Mouse (Mus musculus) retina, adult 2 months (tissue): ENCODE measurements around the gene Fam92b.

Experiments
- DNase-seq: peaks from one replicate; pipeline ENCODE4 v3.0.0-alpha.2; 2012; ENCODE audit warnings: low read depth, low spot score

The Fam92b gene

DNA sequence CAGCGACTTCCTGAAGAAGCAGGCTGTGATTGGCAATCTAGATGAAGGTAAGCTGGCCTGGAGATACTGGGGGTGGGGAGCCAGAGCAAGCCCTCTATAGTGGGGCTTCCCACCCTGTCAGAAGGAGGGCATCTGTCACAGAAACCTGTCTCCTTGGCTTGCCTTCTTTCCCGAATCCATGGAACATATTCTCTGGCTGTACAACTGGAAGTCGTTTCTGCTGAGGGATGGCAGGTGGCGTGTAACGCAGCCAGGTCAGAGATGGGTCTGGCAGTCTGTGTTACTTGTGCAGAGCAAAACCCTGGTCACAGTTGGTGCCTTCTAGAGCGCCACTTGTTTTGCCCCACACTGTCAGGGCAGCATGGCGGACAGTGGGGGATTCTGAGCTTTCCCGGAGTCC is 16.9 kb downstream of the Fam92b start:
- DNase-seq: no peak

DNA sequence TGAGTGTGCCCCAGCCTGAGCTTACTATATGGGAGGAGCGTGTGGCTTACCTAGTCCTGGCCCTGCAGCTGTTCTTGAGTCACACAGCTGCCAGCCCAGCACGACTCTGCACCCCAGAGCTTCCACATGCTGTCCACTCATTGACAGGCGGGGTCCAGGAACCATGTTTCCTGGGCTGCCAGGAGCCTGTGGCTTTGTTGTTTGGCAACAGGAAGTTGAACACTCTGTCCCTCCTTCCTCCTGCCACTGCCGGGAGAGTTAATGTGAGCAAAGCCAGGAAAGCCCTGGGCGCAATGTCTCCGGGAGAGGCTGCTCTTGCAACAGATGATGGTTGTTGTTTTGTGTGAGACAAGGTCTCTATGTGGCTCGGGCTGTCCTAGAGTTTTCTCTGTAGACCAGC is 24.6 kb downstream of the Fam92b start:
- no peak for DNase-seq

DNA sequence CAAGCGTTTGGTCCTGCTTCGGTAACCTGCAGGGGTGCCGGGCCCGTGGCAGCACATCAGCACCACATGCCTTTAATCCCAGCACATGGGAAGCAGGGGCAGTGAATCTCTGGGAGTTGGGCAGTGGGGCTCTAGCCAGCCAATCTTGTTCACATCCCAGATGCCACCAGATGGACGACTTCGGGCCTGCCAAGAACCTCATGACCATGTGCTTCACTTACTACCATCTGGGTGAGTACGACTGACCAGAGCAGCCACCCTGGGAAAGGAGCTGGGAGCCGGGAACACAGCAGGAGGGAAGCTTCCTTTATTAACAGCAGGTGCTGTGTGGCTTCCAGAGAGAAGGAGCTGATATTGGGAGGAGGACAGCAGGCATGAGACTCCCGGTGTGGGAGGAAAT is 26.1 kb downstream of the Fam92b start:
- DNase-seq: no peak

DNA sequence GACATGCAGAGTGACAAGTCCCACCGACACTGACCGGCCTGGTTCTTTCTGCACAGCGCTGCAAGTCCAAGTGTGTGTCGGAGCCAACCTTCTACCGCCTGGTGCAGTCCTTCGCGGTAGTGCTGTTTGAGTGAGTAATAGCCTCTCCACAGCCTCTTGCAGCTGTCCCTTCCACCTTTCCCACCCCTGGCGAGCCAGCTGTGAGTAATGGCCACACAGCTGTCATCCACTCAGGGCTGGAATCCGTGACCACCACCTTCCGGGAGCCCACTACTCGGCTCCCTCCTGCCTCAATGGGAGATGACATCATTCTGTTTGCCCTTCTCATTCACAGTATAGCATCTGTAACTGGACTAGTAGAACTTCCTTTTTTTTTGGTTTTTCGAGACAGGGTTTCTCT is 27.2 kb downstream of the Fam92b start:
- DNase-seq: no peak

DNA sequence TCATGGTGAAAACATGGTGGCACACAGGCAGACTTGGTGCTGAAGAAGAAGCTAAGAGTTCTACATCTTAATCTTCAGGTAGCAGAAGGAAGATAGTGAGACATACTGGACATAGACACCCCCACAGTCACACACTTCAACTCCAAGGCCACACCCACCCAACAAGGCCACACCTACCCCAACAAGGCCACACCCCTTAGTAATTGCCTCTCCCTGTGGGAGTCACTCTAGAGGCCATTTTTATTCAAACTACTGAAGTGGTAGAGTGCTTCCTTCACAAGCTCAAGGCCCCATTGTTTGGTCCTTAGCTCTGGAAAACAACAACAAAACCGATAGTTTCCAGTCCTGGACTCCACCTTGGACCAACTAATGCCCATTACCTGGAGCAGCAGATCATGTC is 31.2 kb downstream of the Fam92b start:
- DNase-seq: no peak

DNA sequence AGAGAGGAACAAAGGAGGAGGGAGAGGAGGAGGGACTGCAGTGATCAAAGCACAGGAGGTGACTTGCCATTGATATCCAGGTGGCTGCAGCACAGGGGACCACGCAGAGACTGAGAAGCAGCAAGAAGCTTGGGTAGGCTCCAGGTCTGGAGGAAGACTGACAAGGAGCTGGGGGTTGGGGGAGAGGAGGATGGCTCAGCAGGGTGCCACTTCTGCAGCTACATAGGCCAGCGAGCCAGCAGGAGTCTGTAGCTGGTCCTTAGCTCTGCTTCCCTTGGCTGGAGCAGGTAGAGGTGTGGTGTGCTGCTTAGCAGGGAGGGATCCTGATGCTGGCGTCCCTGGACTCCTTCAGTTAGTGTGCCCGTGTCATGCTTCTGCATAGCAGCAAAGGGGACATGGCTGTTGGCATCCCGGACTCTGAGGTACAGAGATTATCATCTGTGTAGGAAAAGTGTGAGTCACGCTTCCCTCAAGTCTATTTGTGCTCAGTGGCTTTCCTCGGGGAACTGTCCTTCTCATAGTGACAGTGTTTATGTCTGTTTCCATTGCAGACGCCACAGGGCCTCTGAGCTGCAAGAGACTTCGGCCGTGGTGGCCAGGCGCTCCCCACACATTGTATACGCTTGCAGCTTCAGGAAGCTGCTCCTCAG is 32.5 kb downstream of the Fam92b start:
- DNase-seq: no peak

DNA sequence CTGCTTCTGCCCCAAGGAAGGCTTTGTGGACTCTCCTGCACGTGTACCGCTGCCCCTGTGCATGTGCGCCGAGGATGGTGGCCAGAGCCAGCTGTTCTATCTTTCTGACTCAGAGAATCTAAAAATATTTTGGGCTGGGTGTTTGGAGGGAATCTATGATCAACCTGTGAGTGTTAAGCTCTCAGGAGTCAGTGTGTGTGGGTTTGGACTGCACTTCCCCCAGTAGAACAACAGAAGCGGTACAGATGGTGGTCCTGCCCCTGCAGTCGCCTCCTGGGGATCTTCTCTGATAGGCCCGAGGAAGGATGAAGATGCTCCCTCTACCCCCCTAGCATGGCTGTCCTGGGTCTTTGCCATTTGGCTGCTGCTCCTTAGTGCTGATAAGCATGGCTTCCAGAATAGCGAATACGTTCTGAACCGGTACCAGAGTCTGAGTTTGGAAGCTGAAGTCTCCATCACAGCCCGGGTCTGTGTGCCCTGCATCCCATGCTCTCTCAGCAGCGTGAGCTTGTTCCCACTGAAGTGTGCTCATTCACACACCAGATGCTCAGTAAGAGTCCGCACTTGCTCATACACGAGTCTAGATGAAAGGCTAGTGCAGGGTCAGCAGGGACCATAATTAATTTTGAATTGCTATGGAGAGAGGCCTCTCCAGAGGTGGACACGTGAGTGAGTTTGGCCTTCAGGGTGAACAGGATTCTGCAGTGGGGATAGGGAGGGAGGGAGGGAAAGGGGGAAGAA is 33.2 kb downstream of the Fam92b start:
- no peak for DNase-seq

DNA sequence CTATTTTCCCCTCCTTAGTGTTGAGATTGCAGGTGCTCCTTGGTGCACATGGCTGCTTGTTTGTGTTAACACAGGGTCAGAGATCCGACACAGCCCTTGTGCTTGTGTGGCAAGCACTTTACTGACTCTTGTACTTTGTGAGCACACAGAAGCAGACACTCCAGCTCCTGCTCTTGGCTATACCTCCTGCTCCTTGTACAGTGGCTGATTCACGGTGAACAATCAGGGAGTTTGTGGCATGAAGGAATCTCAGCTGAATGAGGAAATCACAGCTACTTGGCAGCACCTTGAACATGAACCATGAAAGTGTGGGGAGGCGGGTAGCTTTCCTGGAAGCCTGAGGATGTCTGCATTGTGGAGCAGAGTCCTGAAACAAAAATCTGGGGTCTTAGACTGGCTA is 36.5 kb downstream of the Fam92b start:
- no peak for DNase-seq

DNA sequence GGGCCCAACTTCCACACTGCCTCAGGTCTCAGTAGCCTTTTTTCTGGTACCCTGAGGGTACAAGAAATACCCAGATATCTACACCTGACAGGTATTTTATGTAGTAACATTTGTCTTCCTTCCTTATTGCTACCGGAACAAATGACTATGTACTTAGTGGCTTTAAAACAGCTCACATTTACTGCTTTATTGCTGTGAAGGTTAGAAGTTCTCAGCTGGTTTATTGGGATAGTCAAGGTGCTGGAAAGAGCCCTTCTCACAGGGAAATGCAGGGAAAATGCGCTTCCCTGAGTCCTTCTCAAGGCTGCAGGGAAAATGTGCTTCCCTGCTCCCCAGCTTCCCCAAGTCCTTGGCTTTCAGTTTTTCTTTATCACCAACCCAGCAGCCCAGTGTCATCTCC is 38.3 kb downstream of the Fam92b start:
- DNase-seq: no peak

DNA sequence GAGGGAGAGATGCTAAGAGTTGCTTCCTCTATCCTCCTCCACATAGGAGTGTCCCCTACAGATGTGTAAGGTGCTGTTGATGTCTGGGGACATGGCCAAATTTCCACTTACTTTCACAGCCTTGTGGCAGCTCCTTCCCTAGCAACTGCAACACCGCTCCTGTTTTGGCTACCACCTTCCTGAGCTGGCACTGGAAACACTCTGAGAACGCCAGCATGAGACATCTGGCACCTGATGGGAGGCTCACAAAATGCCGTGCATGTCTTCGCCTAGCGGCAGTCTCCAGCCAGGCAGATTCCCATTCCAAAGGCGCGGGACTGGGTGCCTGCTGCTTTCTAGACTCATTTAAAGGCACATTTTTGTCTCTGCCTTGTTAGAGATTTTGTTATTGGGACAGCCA is 40.6 kb downstream of the Fam92b start:
- no peak for DNase-seq

DNA sequence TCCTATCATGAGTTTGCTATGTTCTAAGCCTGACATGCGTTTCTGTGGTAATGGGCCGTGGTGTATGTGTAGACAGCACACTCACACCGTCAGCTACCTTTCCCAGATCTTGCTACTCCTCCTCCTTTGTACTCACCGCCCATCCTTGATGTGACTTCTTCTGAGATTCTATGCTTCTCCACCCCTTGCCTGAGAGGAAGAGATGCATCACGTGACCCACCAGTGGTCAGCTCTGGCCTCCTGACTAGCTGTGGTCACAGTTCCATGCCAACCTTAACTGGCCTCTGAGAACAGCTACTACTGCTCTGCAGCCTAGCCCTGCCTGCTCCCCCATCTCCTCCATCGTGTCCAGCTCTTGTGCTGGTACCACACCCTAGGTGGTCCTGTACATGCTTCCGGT is 41.6 kb downstream of the Fam92b start:
- no peak for DNase-seq

DNA sequence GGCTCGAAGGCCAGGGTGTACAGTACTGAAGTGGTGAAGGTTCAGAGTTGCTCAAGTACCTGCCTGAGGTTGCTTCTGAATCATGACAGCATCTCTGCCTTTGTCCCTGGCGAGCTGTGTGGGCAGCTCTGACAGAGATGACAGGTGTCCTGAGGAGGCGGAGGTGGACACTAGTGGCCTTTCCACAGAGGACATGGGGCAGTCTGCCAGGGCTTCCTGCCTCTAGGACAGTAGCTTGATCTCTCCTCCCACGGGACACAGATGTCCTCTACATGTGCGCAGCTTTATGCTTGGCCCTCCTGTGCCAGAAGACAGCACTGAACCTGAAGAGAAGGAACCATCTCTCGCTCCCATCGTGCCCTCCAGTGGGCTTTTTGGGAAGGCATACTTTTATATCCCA is 44.1 kb downstream of the Fam92b start:
- no peak for DNase-seq

DNA sequence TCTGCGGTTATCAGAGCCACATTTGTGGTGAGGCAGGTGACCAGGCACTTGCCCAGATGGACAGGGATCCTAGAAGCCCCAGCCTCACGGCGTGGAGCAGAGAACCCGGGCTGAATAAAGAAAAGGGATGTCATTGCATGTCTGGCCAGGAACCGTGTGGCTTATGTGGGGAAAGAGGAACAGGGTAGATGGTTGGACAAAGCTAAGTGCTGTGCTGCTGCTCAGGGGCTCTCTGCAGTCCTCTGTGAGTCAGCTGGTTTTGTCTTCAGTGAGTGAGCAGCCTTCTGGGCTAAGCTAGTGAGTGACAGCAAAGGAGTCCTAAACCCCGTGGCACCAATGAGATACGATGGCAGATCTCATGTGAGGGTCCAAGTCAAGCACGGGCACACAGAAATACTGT is 46.1 kb downstream of the Fam92b start:
- no peak for DNase-seq

DNA sequence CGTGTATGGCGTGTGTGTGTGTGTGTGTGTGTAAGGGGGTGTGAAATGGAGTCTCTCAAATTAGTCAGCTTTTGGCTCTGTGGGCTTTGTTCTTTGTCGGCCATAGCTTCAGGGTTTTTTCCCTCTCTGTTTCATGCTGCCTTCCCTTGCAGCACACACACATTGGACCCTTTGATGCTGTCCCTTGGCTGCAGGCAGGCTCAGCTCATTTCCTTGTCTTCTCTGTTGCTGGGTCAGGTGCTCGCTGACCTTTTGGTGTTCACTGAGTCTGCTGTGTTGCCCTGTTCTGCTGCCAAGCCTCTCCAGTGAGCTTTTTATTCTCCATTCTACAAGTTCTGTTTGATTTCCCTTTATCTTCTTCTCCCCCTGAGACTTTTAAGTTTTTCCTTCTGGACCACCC is 47.7 kb downstream of the Fam92b start:
- no peak for DNase-seq

DNA sequence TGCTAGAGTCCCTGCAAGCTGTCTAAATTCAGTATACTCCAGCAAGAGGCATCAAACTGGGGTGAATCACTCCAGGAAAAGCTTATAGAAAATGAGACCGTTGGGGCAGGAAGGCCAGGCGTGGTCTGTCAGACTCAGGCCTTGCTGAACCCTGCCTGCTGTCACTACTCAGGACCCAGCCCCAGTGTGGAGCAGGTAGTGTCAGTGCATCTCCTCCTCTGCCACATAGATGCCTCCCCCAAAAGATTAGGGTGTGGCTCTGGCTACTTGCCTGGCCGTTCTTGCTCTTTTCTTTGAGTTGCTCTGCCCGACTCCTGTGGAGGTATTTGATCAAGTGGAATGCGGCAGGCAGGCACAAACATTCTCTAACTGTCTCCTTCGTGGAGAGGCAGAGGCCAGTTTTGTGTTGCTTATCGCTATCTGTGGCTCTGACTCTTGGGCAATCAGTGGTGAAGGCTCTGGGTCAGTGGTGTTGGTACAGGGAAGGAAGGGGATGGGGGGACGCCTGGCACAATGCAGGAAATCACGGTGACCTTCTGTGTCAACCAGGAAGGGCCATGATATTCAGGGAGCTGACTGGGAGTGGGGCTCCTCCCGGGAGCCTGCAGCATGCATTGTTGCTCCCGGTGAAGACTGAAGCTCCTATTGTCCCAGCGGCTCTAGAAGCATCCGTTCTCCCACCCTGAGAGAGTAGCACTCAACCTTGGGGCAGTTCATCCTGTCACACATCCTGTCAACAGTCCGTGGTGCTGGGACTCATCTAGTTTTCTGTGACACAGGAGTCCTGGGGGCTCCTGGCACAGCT is 50.7 kb downstream of the Fam92b start:
- no peak for DNase-seq

DNA sequence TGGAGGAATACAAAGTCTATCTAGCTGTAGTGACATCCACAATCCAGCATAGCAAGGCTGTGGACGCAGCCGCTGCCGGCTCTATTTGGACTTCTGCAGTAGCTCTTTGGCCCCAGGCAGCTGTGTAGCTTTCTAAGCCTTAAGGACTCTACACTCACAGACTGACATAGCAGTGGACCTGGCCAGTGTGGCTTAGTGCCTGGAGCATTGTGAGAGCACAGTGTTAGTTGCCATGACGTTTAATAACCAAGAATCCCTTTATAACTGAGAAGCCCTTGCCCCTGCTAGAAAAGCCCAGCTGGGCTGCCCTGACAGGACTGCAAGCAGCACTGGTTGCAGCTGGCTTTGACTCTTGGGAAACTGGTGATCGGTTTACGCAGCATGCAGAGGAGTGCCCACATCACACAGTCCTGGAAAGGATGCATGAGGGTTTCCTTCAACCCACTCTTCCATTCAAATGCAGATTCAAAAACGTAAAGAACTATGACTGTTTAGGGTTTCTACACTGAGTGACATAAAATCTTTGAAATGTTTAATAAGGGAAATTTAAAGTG is 52.4 kb downstream of the Fam92b start:
- DNase-seq: no peak

DNA sequence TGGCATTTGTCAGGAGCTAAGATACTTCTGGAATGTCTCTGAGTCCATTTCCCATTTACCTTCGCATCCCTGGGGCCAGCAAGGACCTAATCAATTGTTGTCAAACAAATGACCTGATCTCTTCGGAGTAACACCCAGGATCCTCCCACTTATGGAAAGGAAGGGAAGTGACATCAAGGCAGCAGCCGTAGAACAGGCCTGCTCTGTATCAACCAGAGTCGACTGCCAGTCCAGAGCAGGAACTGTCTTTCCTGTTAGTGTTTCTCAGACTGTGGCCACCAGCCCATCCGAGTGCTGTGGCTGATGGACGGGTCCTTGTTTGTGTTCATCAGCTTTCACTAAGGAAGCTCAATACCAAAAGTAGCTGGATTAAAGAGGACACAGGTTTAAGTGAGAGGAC is 53.0 kb downstream of the Fam92b start:
- no peak for DNase-seq

DNA sequence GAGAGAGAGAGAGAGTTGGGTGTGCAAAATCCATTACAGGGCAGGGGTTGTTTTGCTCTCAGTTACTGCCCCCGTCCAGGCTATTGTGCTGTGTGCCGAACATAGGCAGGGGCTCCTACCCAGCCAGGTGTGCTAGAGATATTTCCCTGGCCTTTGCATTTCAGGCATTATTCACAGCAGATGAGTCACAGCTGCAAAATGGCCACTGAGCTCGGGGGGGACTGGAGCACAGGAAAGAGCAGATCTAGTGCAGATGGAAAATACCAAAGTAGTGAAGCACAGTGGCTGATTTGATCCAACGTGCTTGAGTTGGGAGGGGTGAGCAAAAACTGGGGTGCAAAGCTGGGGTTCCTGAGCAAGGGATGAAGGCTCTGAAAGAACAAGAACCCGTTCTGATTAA is 56.3 kb downstream of the Fam92b start:
- DNase-seq: no peak

DNA sequence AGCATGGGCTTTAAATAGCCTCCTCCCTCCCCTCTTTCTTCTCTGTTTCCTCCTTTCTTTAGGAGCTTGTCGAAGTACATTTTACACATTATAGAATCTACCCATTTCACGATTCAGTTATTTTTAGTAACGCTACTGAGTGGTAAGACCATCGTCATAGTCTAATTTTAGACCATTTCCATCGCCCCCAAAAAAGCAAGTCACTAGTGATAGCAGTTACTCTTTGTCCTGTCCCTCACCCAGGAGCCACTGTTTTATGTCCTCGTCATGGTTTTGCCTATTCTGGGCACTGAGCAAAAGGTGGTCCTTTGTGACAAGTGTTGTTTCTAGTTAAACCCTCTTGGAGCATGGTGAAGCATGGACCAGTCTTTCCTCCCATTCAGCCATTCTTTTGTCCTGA is 57.3 kb downstream of the Fam92b start:
- no peak for DNase-seq

DNA sequence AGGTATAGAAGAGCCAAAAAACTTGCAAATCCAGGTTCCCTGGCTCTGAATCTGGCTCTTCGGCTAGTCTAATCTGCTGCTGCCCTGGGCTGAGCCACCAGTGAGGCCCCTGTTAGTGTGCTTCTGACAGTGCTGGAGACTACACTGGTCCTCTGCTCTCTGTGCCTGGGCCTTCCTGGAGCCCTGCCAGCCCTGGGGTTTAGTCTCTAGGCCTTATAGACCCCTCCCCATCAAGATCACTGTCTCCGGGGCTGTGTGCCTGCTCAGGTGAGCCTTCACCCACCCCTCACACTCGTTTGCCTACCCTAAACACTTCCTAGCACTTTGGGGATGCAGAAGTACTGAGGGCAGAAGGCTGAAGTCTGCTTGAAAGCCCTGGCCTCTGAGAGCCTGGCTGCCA is 57.8 kb downstream of the Fam92b start:
- DNase-seq: no peak

DNA sequence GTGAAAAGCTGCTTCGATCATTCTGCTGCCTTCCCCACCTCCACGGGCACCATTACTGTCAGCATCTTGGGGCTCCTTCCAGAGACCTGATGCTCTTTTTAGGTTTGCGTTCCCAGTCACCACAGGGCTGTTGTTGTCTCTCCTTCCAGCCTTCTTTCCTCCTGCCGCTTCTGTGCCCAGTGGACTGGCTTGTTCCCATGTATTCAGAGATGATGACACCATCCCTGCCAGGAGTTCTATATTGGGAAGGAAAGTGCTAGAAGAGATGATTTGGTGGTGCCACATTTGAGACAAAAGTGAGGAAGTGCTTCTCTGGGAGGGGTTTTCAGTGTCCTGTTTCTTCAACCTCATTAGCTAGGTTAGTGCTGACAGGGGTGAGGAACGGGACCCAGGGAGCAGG is 58.4 kb downstream of the Fam92b start:
- no peak for DNase-seq

DNA sequence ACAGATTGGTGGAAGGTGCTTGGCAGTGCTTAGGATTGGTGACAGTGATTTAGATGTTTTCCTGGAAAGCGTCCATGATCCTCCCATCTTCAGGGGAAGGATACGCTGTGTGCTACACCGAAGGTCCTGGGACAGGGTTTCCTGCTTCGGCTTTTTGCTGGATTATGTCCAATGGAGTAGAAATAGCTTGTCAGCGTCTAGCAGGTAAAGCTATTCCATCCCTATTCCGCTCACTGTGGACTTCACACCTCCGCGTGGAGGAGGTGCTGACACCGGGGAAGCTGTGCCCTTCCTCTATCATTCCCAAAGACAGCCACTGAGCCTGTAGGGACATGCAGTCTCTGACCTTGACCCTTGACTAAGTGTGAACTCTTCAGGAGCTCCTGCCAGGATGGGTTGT is 59.1 kb downstream of the Fam92b start:
- DNase-seq: no peak

DNA sequence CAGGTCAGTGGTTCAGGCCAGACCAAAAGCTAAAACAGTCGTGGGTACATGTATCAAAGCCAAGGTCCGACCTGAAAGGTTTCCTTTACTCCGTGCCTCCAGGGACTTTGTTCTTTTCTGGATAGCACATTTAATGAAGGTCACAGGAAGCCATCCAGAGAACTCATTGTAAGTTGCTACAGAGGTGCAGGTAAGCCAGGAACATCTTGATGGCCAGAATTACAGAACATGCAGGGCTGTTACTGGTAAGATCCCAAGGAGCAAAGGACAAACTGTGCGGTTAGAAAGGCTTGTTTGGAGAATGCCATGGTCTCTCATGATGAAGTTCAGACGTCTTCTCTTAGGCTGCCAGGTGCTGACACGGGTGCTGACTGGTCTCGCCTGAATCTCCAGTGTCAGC is 60.7 kb downstream of the Fam92b start:
- DNase-seq: no peak
